Mouse (Mus musculus) forebrain, embryonic 10.5 days (tissue): ENCODE measurements at regions not wholly inside any gene's neighbourhood (a gene's known extent, or its start where the extent isn't known, plus 50 kb on each side); places are given as distances from the start of the nearest gene placed in this dataset.

ENCODE experiments used
- DNase-seq: peaks from one replicate; pipeline ENCODE4 v3.0.0-alpha.2; 2017; ENCODE audit warnings: low spot score; ENCODE audit errors: extremely low spot score
- H3K27ac ChIP-seq: fragments of 300-500 bp; sonication (generic); 2 replicates; pipeline ENCODE4 v1.5.1; 2016; ENCODE audit warnings: mild to moderate bottlenecking
- H3K27me3 ChIP-seq: fragments of 300-500 bp; sonication (generic); 2 replicates; pipeline ENCODE4 v1.6.1; 2016; ENCODE audit warnings: mild to moderate bottlenecking; ENCODE audit not compliant: poor library complexity, severe bottlenecking
- H3K36me3 ChIP-seq: fragments of 300-500 bp; sonication (generic); replicated peaks from 2 replicates; pipeline ENCODE4 v1.6.1; 2016; ENCODE audit warnings: mild to moderate bottlenecking, moderate library complexity
- H3K4me1 ChIP-seq: fragments of 300-500 bp; sonication (generic); 2 replicates; pipeline ENCODE4 v1.6.1; 2016
- H3K4me3 ChIP-seq: fragments of 300-500 bp; sonication (generic); 2 replicates; pipeline ENCODE4 v1.5.1; 2016; ENCODE audit warnings: mild to moderate bottlenecking, moderate library complexity
- H3K9me3 ChIP-seq: fragments of 300-500 bp; sonication (generic); 2 replicates; pipeline ENCODE4 v1.6.1; 2016; ENCODE audit warnings: mild to moderate bottlenecking, moderate library complexity
- WGBS: fragments of 180-500 bp; shearing (Covaris S2); methylation state at CpG from one replicate; pipeline ENCODE4 v1.1.7; 2016; 5-methylcytosine and 5-hydroxymethylcytosine counted together

- H3K27ac ChIP-seq, result no peak overlapping the region
- no peak overlapping the region for H3K4me3 ChIP-seq
- H3K36me3 ChIP-seq, result no peaks in the 10 kb centered on the region
- no peaks in the 10 kb centered on the region for H3K9me3 ChIP-seq
- no peak for DNase-seq
- no peaks in the 10 kb centered on the region for H3K27me3 ChIP-seq
- H3K4me1 ChIP-seq, result peaks cover 8% of the 10 kb centered on the region
- WGBS, result 89% methylated on average over 12 of the region's 12 CpGs
Observed at GRCm38 (mm10) chr7:36896339-36896738, 198.4 kb downstream of the Tshz3 start.

- no peak for DNase-seq
- no peak overlapping the region for H3K27ac ChIP-seq
- no peak overlapping the region for H3K4me3 ChIP-seq
- no peaks in the 10 kb centered on the region for H3K4me1 ChIP-seq
- H3K27me3 ChIP-seq, result no peaks in the 10 kb centered on the region
- WGBS, result 89% methylated on average over 5 of the region's 5 CpGs
- H3K9me3 ChIP-seq, result no peaks in the 10 kb centered on the region
- no peaks in the 10 kb centered on the region for H3K36me3 ChIP-seq
Observed at GRCm38 (mm10) chr7:36901537-36901936, 203.6 kb downstream of the Tshz3 start.

- no peaks in the 10 kb centered on the region for H3K4me1 ChIP-seq
Observed at GRCm38 (mm10) chr7:36913304-36913703, 215.4 kb downstream of the Tshz3 start.

GRCm38 (mm10) chr7:36914261-36914660 is 216.3 kb downstream of the Tshz3 start:
- H3K27ac ChIP-seq, result no peak overlapping the region
- H3K4me1 ChIP-seq, result no peaks in the 10 kb centered on the region
- no peaks in the 10 kb centered on the region for H3K36me3 ChIP-seq
- DNase-seq, result no peak
- H3K27me3 ChIP-seq, result no peaks in the 10 kb centered on the region
- 92% methylated on average over 9 of the region's 9 CpGs for WGBS
- no peak overlapping the region for H3K4me3 ChIP-seq
- no peaks in the 10 kb centered on the region for H3K9me3 ChIP-seq

More at GRCm38 (mm10) chr7:36913304-36913703, 215.4 kb downstream of the Tshz3 start:
- H3K36me3 ChIP-seq, result no peaks in the 10 kb centered on the region
- no peak overlapping the region for H3K4me3 ChIP-seq
- no peak overlapping the region for H3K27ac ChIP-seq
- H3K27me3 ChIP-seq, result no peaks in the 10 kb centered on the region
- 89% methylated on average over 3 of the region's 3 CpGs for WGBS
- H3K9me3 ChIP-seq, result no peaks in the 10 kb centered on the region
- DNase-seq, result no peak

GRCm38 (mm10) chr7:36915171-36915570 is 217.3 kb downstream of the Tshz3 start:
- no peaks in the 10 kb centered on the region for H3K36me3 ChIP-seq
- no peak overlapping the region for H3K27ac ChIP-seq
- no peaks in the 10 kb centered on the region for H3K27me3 ChIP-seq
- no peak for DNase-seq
- no peaks in the 10 kb centered on the region for H3K4me1 ChIP-seq
- H3K9me3 ChIP-seq, result no peaks in the 10 kb centered on the region
- WGBS, result 88% methylated on average over 5 of the region's 5 CpGs
- no peak overlapping the region for H3K4me3 ChIP-seq

- Histone ChIP-seq H3K9me3 (no peaks in the 10 kb centered on the region), H3K4me3 (no peak overlapping the region), H3K27me3 (no peaks in the 10 kb centered on the region), H3K27ac (no peak overlapping the region), H3K4me1 (peaks cover 1% of the 10 kb centered on the region), H3K36me3 (no peaks in the 10 kb centered on the region)
- no peak for DNase-seq
- 87% methylated on average over 9 of the region's 9 CpGs for WGBS
Observed at GRCm38 (mm10) chr7:36917011-36917410, 219.1 kb downstream of the Tshz3 start.

GRCm38 (mm10) chr7:36919413-36919812 is 221.5 kb downstream of the Tshz3 start:
- Histone ChIP-seq H3K27ac (no peak overlapping the region), H3K27me3 (no peaks in the 10 kb centered on the region), H3K9me3 (no peaks in the 10 kb centered on the region), H3K36me3 (no peaks in the 10 kb centered on the region), H3K4me3 (no peak overlapping the region), H3K4me1 (peaks cover 6% of the 10 kb centered on the region)
- WGBS, result 81% methylated on average over 4 of the region's 4 CpGs
- no peak for DNase-seq

- WGBS, result 89% methylated on average over 14 of the region's 14 CpGs
Observed at GRCm38 (mm10) chr7:36921003-36921402, 223.1 kb downstream of the Tshz3 start.

GRCm38 (mm10) chr7:36933490-36933889 is 235.6 kb downstream of the Tshz3 start:
- no peak for DNase-seq
- WGBS, result 96% methylated on average over 4 of the region's 4 CpGs

More at GRCm38 (mm10) chr7:36921003-36921402, 223.1 kb downstream of the Tshz3 start:
- H3K9me3 ChIP-seq, result no peaks in the 10 kb centered on the region
- no peaks in the 10 kb centered on the region for H3K36me3 ChIP-seq
- DNase-seq, result no peak
- H3K4me1 ChIP-seq, result peaks cover 6% of the 10 kb centered on the region
- no peak overlapping the region for H3K4me3 ChIP-seq
- H3K27me3 ChIP-seq, result no peaks in the 10 kb centered on the region
- H3K27ac ChIP-seq, result no peak overlapping the region

GRCm38 (mm10) chr7:36934792-36935555 is 237.1 kb downstream of the Tshz3 start:
- H3K4me3 ChIP-seq, result no peak overlapping the region
- H3K27ac ChIP-seq, result no peak overlapping the region
- no peak for DNase-seq
- no peaks in the 10 kb centered on the region for H3K27me3 ChIP-seq
- H3K4me1 ChIP-seq, result peaks cover 17% of the 10 kb centered on the region
- H3K9me3 ChIP-seq, result no peaks in the 10 kb centered on the region
- H3K36me3 ChIP-seq, result no peaks in the 10 kb centered on the region
- 90% methylated on average over 21 of the region's 21 CpGs for whole genome bisulfite sequencing

More at GRCm38 (mm10) chr7:36933490-36933889, 235.6 kb downstream of the Tshz3 start:
- no peaks in the 10 kb centered on the region for H3K9me3 ChIP-seq
- peaks cover 25% of the 10 kb centered on the region for H3K4me1 ChIP-seq
- no peak overlapping the region for H3K4me3 ChIP-seq
- H3K36me3 ChIP-seq, result no peaks in the 10 kb centered on the region
- no peaks in the 10 kb centered on the region for H3K27me3 ChIP-seq
- H3K27ac ChIP-seq, result no peak overlapping the region

GRCm38 (mm10) chr7:36940611-36941010 is 242.7 kb downstream of the Tshz3 start:
- Histone ChIP-seq H3K4me3 (no peak overlapping the region), H3K27ac (no peak overlapping the region), H3K27me3 (no peaks in the 10 kb centered on the region), H3K4me1 (peaks cover 10% of the 10 kb centered on the region), H3K36me3 (no peaks in the 10 kb centered on the region), H3K9me3 (no peaks in the 10 kb centered on the region)
- DNase-seq, result no peak
- WGBS, result 89% methylated on average over 10 of the region's 10 CpGs

- Histone ChIP-seq H3K36me3 (no peaks in the 10 kb centered on the region), H3K27me3 (no peaks in the 10 kb centered on the region), H3K4me3 (no peak overlapping the region), H3K9me3 (no peaks in the 10 kb centered on the region), H3K4me1 (peaks cover 9% of the 10 kb centered on the region; the same call in 1 of the 2 replicates), H3K27ac (peak overlapping the region; percentile 11; the same call in 1 of the 2 replicates)
- no peak for DNase-seq
- WGBS, result 83% methylated on average over 14 of the region's 14 CpGs
Observed at GRCm38 (mm10) chr7:36945024-36945815, 247.3 kb downstream of the Tshz3 start.

- no peak overlapping the region for H3K4me3 ChIP-seq
- 81% methylated on average over 10 of the region's 10 CpGs for WGBS
- H3K9me3 ChIP-seq, result no peaks in the 10 kb centered on the region
- H3K27ac ChIP-seq, result no peak overlapping the region
- no peak for DNase-seq
- H3K27me3 ChIP-seq, result no peaks in the 10 kb centered on the region
- no peaks in the 10 kb centered on the region for H3K36me3 ChIP-seq
- H3K4me1 ChIP-seq, result peaks cover 9% of the 10 kb centered on the region; the same call in 1 of the 2 replicates
Observed at GRCm38 (mm10) chr7:36949511-36949910, 251.6 kb downstream of the Tshz3 start.
